Mouse (Mus musculus): ENCODE results near the gene Cntfr.

The Cntfr gene

GRCm38 (mm10) chr4:41609681-41610593, 87.0 kb downstream of the Cntfr start:
- no peak for DNase-seq

Data from spleen, adult 18-20 months (tissue).